Mouse (Mus musculus) brain, embryonic 14.5 days (tissue): ENCODE measurements at regions not wholly inside any gene's neighbourhood (a gene's known extent, or its start where the extent isn't known, plus 50 kb on each side); places are given as distances from the start of the nearest gene placed in this dataset.

Experiments
- CTCF ChIP-seq: fragments of 200-500 bp; IDR thresholded peaks from 2 replicates; pipeline ENCODE4 v1.5.1; 2012; ENCODE audit warnings: inconsistent platforms, mild to moderate bottlenecking, moderate library complexity, borderline replicate concordance; ENCODE audit not compliant: insufficient read depth, insufficient read length; ENCODE audit errors: extremely low read depth
- POLR2A ChIP-seq: fragments of 200-500 bp; IDR thresholded peaks from 2 replicates; pipeline ENCODE4 v1.6.1; 2012; ENCODE audit warnings: mild to moderate bottlenecking, inconsistent platforms, borderline replicate concordance; ENCODE audit not compliant: poor library complexity, insufficient read depth, insufficient read length, severe bottlenecking; ENCODE audit errors: extremely low read depth

GRCm38 (mm10) chr3:106955555-106956446, 80.2 kb upstream of the Kcna3 start:
- TF ChIP-seq CTCF, result no peak
- TF ChIP-seq POLR2A, result no peak
